In genomic region chr19:9954055-9954810, GRCm38 (mm10) we compare ENCODE assay signal across 8 mouse cellular contexts. TPM values are rescaled to one million over a fixed set of nuclear protein-coding genes. Genes with fewer than 3 reads are reported as not detected.
A peak's percentile ranks its signal among the peaks of the same experiment; 100 is the strongest.
DNase-seq lines count a peak whose midpoint lies in the region; ATAC-seq and TF ChIP-seq lines count a peak whose summit lies in the region.

No protein-coding gene starts in this region.

- H3K4me2 ChIP-seq in hindbrain, embryonic 14.5 days (replicated peaks) = no peak overlapping the region
- H3K4me2 ChIP-seq in intestine, postnatal 0 days (replicated peaks; ENCODE audit: low read depth) = peak overlapping the region; percentile 25

- H3K9me3 ChIP-seq in hindbrain, embryonic 10.5 days = no peaks in the 10 kb centered on the region
- H3K9me3 ChIP-seq in hindbrain, embryonic 14.5 days (ENCODE audit: control insufficient read depth, low read length) = no peaks in the 10 kb centered on the region
- no peaks in the 10 kb centered on the region for H3K9me3 ChIP-seq in intestine, postnatal 0 days (ENCODE audit: control insufficient read depth)

- H3K27me3 ChIP-seq in hindbrain, embryonic 10.5 days (ENCODE audit: insufficient read depth, poor library complexity, severe bottlenecking) = no peaks in the 10 kb centered on the region
- H3K27me3 ChIP-seq in hindbrain, embryonic 14.5 days (ENCODE audit: control insufficient read depth, insufficient read depth, low read length) = no peaks in the 10 kb centered on the region
- H3K27me3 ChIP-seq in intestine, postnatal 0 days (replicated peaks; ENCODE audit: control insufficient read depth, insufficient read depth, low read length) = no peaks in the 10 kb centered on the region

- no peak overlapping the region for H3K9ac ChIP-seq in hindbrain, embryonic 14.5 days
- peak overlapping the region; percentile 27 for H3K9ac ChIP-seq in intestine, postnatal 0 days (ENCODE audit: low read depth, low read length)

- H3K4me3 ChIP-seq in hindbrain, embryonic 10.5 days = no peak overlapping the region
- H3K4me3 ChIP-seq in hindbrain, embryonic 14.5 days (replicated peaks; ENCODE audit: low read length) = no peak overlapping the region
- H3K4me3 ChIP-seq in intestine, postnatal 0 days (ENCODE audit: low read depth, low read length) = peak overlapping the region; percentile 2; the same call in 1 of the 2 replicates

- H3K36me3 ChIP-seq in hindbrain, embryonic 10.5 days = no peaks in the 10 kb centered on the region
- H3K36me3 ChIP-seq in hindbrain, embryonic 14.5 days (replicated peaks; ENCODE audit: control insufficient read depth, insufficient read depth) = no peaks in the 10 kb centered on the region
- H3K36me3 ChIP-seq in intestine, postnatal 0 days (ENCODE audit: control insufficient read depth, insufficient read depth) = no peaks in the 10 kb centered on the region

- no peak; the same call in 1 of the 2 replicates for ATAC-seq in hindbrain, embryonic 14.5 days (ENCODE audit: low FRiP score)
- peak; percentile 76 for ATAC-seq in granulocyte monocyte progenitor cell, adult 5-6 weeks (replicated peaks; ENCODE audit: poor library complexity, severe bottlenecking)
- ATAC-seq in intestine, postnatal 0 days = peak; percentile 76
- peak; percentile 70 for ATAC-seq in megakaryocyte, adult 5-6 weeks (ENCODE audit: poor library complexity, severe bottlenecking)

- intact Hi-C loops in left cerebral cortex, postnatal 25 days (cut with DNase I) = no loop called here

- peaks cover 18% of the 10 kb centered on the region for H3K4me1 ChIP-seq in hindbrain, embryonic 10.5 days (replicated peaks)
- no peaks in the 10 kb centered on the region for H3K4me1 ChIP-seq in hindbrain, embryonic 14.5 days (replicated peaks; ENCODE audit: control insufficient read depth, insufficient read depth, low read length)
- H3K4me1 ChIP-seq in intestine, postnatal 0 days (replicated peaks; ENCODE audit: control insufficient read depth, insufficient read depth, low read length) = peaks cover 9% of the 10 kb centered on the region; the same call in 1 of the 2 replicates

- 46% methylated on average over 7 of the region's 7 CpGs for WGBS in hindbrain, embryonic 10.5 days
- 43% methylated on average over 7 of the region's 7 CpGs for WGBS in hindbrain, embryonic 14.5 days
- 16% methylated on average over 7 of the region's 7 CpGs for WGBS in intestine, postnatal 0 days

- DNase-seq in hindbrain, embryonic 10.5 days (ENCODE audit: low spot score) = peak; percentile 46
- no peak for DNase-seq in hindbrain, embryonic 14.5 days (ENCODE audit: low spot score)
- peak; percentile 58 for DNase-seq in embryo, embryonic 11 days
- DNase-seq in left cerebral cortex, postnatal 25 days (ENCODE audit: low spot score in 2 of 2) = peak; percentile 61 to 67
- peak; percentile 93 for DNase-seq in skeletal muscle tissue, adult 2 months (ENCODE audit: low read depth, low spot score)

- peak overlapping the region; percentile 14; the same call in 1 of the 2 replicates for H3K27ac ChIP-seq in hindbrain, embryonic 10.5 days
- H3K27ac ChIP-seq in hindbrain, embryonic 14.5 days = no peak overlapping the region
- H3K27ac ChIP-seq in intestine, postnatal 0 days (ENCODE audit: low read depth, low read length) = peak overlapping the region; percentile 90

- peak; percentile 52 for TF ChIP-seq CTCF in intestine, postnatal 0 days (IDR thresholded peaks at IDR 0.05; ENCODE audit: low read depth)

RNA-seq across cellular contexts. Expression of gene Fth1, which starts 26.2 kb away (rescaled TPM):
- polyA plus RNA-seq in hindbrain, embryonic 10.5 days (2016; fragmentation: Nextera tagmentation; extraction: Ambion mirVana) = 1,451 and 1,593 TPM in 2 replicates
- polyA plus RNA-seq in hindbrain, embryonic 14.5 days (2014; fragmentation: Nextera tagmentation; extraction: Ambion mirVana) = 1,735 and 1,844 TPM in 2 replicates
- total RNA-seq in granulocyte monocyte progenitor cell, adult 5-6 weeks (2014; fragmentation: Nextera tagmentation) = 806 and 810 TPM in 2 replicates
- 350 and 359 TPM in 2 replicates for total RNA-seq in granulocyte monocyte progenitor cell, adult 5-6 weeks (2017)
- polyA plus RNA-seq in intestine, postnatal 0 days (2015; fragmentation: Nextera tagmentation; extraction: Ambion mirVana) = 6,780 and 7,050 TPM in 2 replicates
- 1,000 to 10,000 TPM; 2,053 to 2,068 TPM for total RNA-seq in left cerebral cortex, postnatal 25 days (2021)
- total RNA-seq in megakaryocyte, adult 5-6 weeks (2015) = 1,271 and 1,296 TPM in 2 replicates
- total RNA-seq in megakaryocyte, adult 5-6 weeks (2017) = 513 and 615 TPM in 2 replicates

RNA-seq across cellular contexts. Expression of gene Best1, which starts 47.2 kb away (rescaled TPM):
- 1.8 TPM in 2 replicates for polyA plus RNA-seq in hindbrain, embryonic 10.5 days (2016; fragmentation: Nextera tagmentation; extraction: Ambion mirVana)
- 2.3 and 2.6 TPM in 2 replicates for polyA plus RNA-seq in hindbrain, embryonic 14.5 days (2014; fragmentation: Nextera tagmentation; extraction: Ambion mirVana)
- not detected in 2 replicates for total RNA-seq in granulocyte monocyte progenitor cell, adult 5-6 weeks (2014; fragmentation: Nextera tagmentation)
- 0.09 TPM in 1 of 2 replicates, not detected in the other for total RNA-seq in granulocyte monocyte progenitor cell, adult 5-6 weeks (2017)
- polyA plus RNA-seq in intestine, postnatal 0 days (2015; fragmentation: Nextera tagmentation; extraction: Ambion mirVana) = 0.61 and 0.89 TPM in 2 replicates
- under 1 TPM; 0.78 to 0.83 TPM for total RNA-seq in left cerebral cortex, postnatal 25 days (2021)
- total RNA-seq in megakaryocyte, adult 5-6 weeks (2015) = not detected in 2 replicates
- not detected in 2 replicates for total RNA-seq in megakaryocyte, adult 5-6 weeks (2017)

RNA-seq across cellular contexts. Expression of gene Rab3il1, which starts 47.2 kb away (rescaled TPM):
- polyA plus RNA-seq in hindbrain, embryonic 10.5 days (2016; fragmentation: Nextera tagmentation; extraction: Ambion mirVana) = 39.7 and 39.8 TPM in 2 replicates
- 19.3 and 23.8 TPM in 2 replicates for polyA plus RNA-seq in hindbrain, embryonic 14.5 days (2014; fragmentation: Nextera tagmentation; extraction: Ambion mirVana)
- 3.7 and 8.2 TPM in 2 replicates for total RNA-seq in granulocyte monocyte progenitor cell, adult 5-6 weeks (2014; fragmentation: Nextera tagmentation)
- 1.9 and 2.8 TPM in 2 replicates for total RNA-seq in granulocyte monocyte progenitor cell, adult 5-6 weeks (2017)
- 63.6 and 65.8 TPM in 2 replicates for polyA plus RNA-seq in intestine, postnatal 0 days (2015; fragmentation: Nextera tagmentation; extraction: Ambion mirVana)
- 1 to 10 TPM; 9.4 to 9.5 TPM for total RNA-seq in left cerebral cortex, postnatal 25 days (2021)
- 3.1 and 5.6 TPM in 2 replicates for total RNA-seq in megakaryocyte, adult 5-6 weeks (2015)
- total RNA-seq in megakaryocyte, adult 5-6 weeks (2017) = 7.1 and 11.8 TPM in 2 replicates

RNA-seq across cellular contexts. Expression of gene Incenp, which starts 54.9 kb away (rescaled TPM):
- 124 and 150 TPM in 2 replicates for polyA plus RNA-seq in hindbrain, embryonic 10.5 days (2016; fragmentation: Nextera tagmentation; extraction: Ambion mirVana)
- polyA plus RNA-seq in hindbrain, embryonic 14.5 days (2014; fragmentation: Nextera tagmentation; extraction: Ambion mirVana) = 18.9 and 22.6 TPM in 2 replicates
- total RNA-seq in granulocyte monocyte progenitor cell, adult 5-6 weeks (2014; fragmentation: Nextera tagmentation) = 143 and 171 TPM in 2 replicates
- 99.8 and 115 TPM in 2 replicates for total RNA-seq in granulocyte monocyte progenitor cell, adult 5-6 weeks (2017)
- polyA plus RNA-seq in intestine, postnatal 0 days (2015; fragmentation: Nextera tagmentation; extraction: Ambion mirVana) = 22.9 and 24.3 TPM in 2 replicates
- total RNA-seq in left cerebral cortex, postnatal 25 days (2021) = 10 to 100 TPM; 22.0 to 23.3 TPM
- 204 and 205 TPM in 2 replicates for total RNA-seq in megakaryocyte, adult 5-6 weeks (2015)
- total RNA-seq in megakaryocyte, adult 5-6 weeks (2017) = 85.5 and 116 TPM in 2 replicates
